8 mouse cellular contexts compared by ENCODE assay signal in genomic region chr6:122532883-122533302, GRCm38 (mm10). TPM values are rescaled to one million over a fixed set of nuclear protein-coding genes. Genes with fewer than 3 reads are reported as not detected.
DNase-seq lines count a peak whose midpoint lies in the region; ATAC-seq and TF ChIP-seq lines count a peak whose summit lies in the region.
"Had no signal": no experiment of that assay in that cellular context is flagged by ENCODE, and none has a peak within 500 bp of the region (broad histone marks: within the 10 kb centered on the region; RNA-seq: fewer than 3 reads in every experiment).

No protein-coding gene starts in this region.

- ATAC-seq in erythroblast, adult 5-6 weeks (replicated peaks; ENCODE audit: low FRiP score, poor library complexity, severe bottlenecking): no peak

- peaks cover 3% of the 10 kb centered on the region for H3K9me3 ChIP-seq in CH12.LX (replicated peaks; ENCODE audit: low read length)
- H3K9me3 ChIP-seq in midbrain, embryonic 10.5 days (replicated peaks): no peaks in the 10 kb centered on the region

- WGBS in midbrain, embryonic 10.5 days: 20% methylated on average over 4 of the region's 4 CpGs

- no peak for TF ChIP-seq CTCF in CH12.LX (conservative IDR thresholded peaks at IDR 0.05 in 1 of 2, IDR thresholded peaks at IDR 0.05 in 1 of 2; ENCODE audit: low read depth in 2 of 2, low read length in 2 of 2)

- peak; percentile 92 for DNase-seq in CH12.LX (ENCODE audit: extremely low read depth)
- DNase-seq in R1 (ENCODE audit: low read depth, low spot score): peak; percentile 91
- DNase-seq in forelimb bud, embryonic 11.5 days (ENCODE audit: low read depth, low spot score): peak; percentile 37
- DNase-seq in kidney, postnatal 36 days: peak; percentile 87 to 92
- DNase-seq in midbrain, embryonic 10.5 days (ENCODE audit: low spot score): peak; percentile 36
- DNase-seq in urinary bladder, adult 18-20 months (ENCODE audit: low spot score in 2 of 2): no peak

- H3K4me1 ChIP-seq in CH12.LX (ENCODE audit: control insufficient read depth in 1 of 2, insufficient read depth in 2 of 2): peaks cover 8 to 44% of the 10 kb centered on the region in 2 experiments
- H3K4me1 ChIP-seq in midbrain, embryonic 10.5 days: peaks cover 8% of the 10 kb centered on the region

- H3K27me3 ChIP-seq in CH12.LX (replicated peaks): peaks cover 2% of the 10 kb centered on the region
- H3K27me3 ChIP-seq in midbrain, embryonic 10.5 days (ENCODE audit: low read depth, poor library complexity, severe bottlenecking): no peaks in the 10 kb centered on the region

- H3K4me3 ChIP-seq in CH12.LX (replicated peaks in 1 of 3; ENCODE audit: low read depth in 2 of 3, low read length in 2 of 3, poor library complexity in 1 of 3): no peak overlapping the region
- peak overlapping the region; percentile 22; the same call in 1 of the 2 replicates for H3K4me3 ChIP-seq in midbrain, embryonic 10.5 days

- no peak overlapping the region for H3K27ac ChIP-seq in CH12.LX (ENCODE audit: insufficient read depth, low read depth)
- peak overlapping the region; percentile 63 for H3K27ac ChIP-seq in midbrain, embryonic 10.5 days (replicated peaks)
- H3K27ac ChIP-seq: macrophage had no signal

- peak overlapping the region; percentile 93 for H3K4me2 ChIP-seq in CH12.LX (ENCODE audit: insufficient read depth, low read depth, poor library complexity, severe bottlenecking)

- no peak for TF ChIP-seq POLR2A in CH12.LX (IDR thresholded peaks at IDR 0.05; ENCODE audit: low read depth, low read length)

- no peaks in the 10 kb centered on the region for H3K79me2 ChIP-seq in CH12.LX (replicated peaks; ENCODE audit: control insufficient read depth, extremely low read depth, insufficient read depth, poor library complexity, severe bottlenecking)

- in situ Hi-C loops in CH12.LX (cut with MboI; ENCODE audit: low pct_ligation_motif_present, low pct_unique_long_range_greater_than_20kb, low sequenced_read_pairs): no loop called here

- no peak overlapping the region for H3K9ac ChIP-seq in CH12.LX (ENCODE audit: insufficient read depth, low read depth)

- no peaks in the 10 kb centered on the region for H3K36me3 ChIP-seq in CH12.LX (replicated peaks in 1 of 2; ENCODE audit: control insufficient read depth in 1 of 2, insufficient read depth in 1 of 2, low read length in 1 of 2)
- H3K36me3 ChIP-seq in midbrain, embryonic 10.5 days: no peaks in the 10 kb centered on the region

- TF ChIP-seq EP300 in CH12.LX (IDR thresholded peaks at IDR 0.05; ENCODE audit: low read length): peak; percentile 80

- dilution Hi-C loops in CH12.LX (cut with MboI; ENCODE audit: extremely low pct_ligation_motif_present, extremely low pct_unique_long_range_greater_than_20kb, low sequenced_read_pairs): no loop called here

- no peak for TF ChIP-seq RAD21 in CH12.LX (IDR thresholded peaks at IDR 0.05; ENCODE audit: low read depth, low read length)

TF ChIP-seq in CH12.LX, 34 proteins besides CTCF, POLR2A, EP300 and RAD21:
- TF ChIP-seq MAFK (IDR thresholded peaks at IDR 0.05; ENCODE audit: insufficient replicate concordance, low read length) (peak; percentile 61; the same call in 1 of the 2 replicates), TBP (conservative IDR thresholded peaks at IDR 0.05; ENCODE audit: low read depth, low read length) (0 out of 2 replicates have a peak, but pooled peaks have one; percentile 19), ZKSCAN1 (IDR thresholded peaks at IDR 0.05; ENCODE audit: borderline replicate concordance, low read depth, low read length) (no peak), ZNF384 (IDR thresholded peaks at IDR 0.05; ENCODE audit: low read depth, low read length) (peak; percentile 29; the same call in 1 of the 2 replicates), IRF4 (IDR thresholded peaks at IDR 0.05; ENCODE audit: low read depth, low read length) (peak; percentile 89), HCFC1 (IDR thresholded peaks at IDR 0.05; ENCODE audit: low read depth, low read length) (no peak), JUND (conservative IDR thresholded peaks at IDR 0.05; ENCODE audit: low read depth, low read length) (peak; percentile 70), MEF2A (IDR thresholded peaks at IDR 0.05; ENCODE audit: borderline replicate concordance, low read depth, low read length) (peak; percentile 51; the same call in 1 of the 2 replicates), BHLHE40 (IDR thresholded peaks at IDR 0.05; ENCODE audit: low read depth, low read length) (peak; percentile 67), ELF1 (IDR thresholded peaks at IDR 0.05; ENCODE audit: low read depth, low read length) (no peak), ETS1 (conservative IDR thresholded peaks at IDR 0.05; ENCODE audit: low read depth, low read length) (peak; percentile 81), TCF12 (IDR thresholded peaks at IDR 0.05; ENCODE audit: low read depth, low read length) (peak; percentile 79)

RNA-seq across cellular contexts. Expression of gene Aicda, which starts 20.7 kb away (rescaled TPM):
- total RNA-seq in CH12.LX (2012; rRNA removed): 5.4 and 6.4 TPM in 2 replicates
- 41.1 TPM in 2 replicates for total RNA-seq in CH12.LX (2014; rRNA removed)
- polyA plus RNA-seq in CH12.LX (2012; ENCODE audit: insufficient read length, low read depth): 33.3 and 36.6 TPM in 2 replicates
- polyA plus RNA-seq in midbrain, embryonic 10.5 days (2016; fragmentation: Nextera tagmentation; extraction: Ambion mirVana): not detected in 2 replicates
- total RNA-seq in erythroblast, adult 5-6 weeks (2015; ENCODE audit: low replicate concordance): not detected in 2 replicates
- not detected in 2 replicates for total RNA-seq in erythroblast, adult 5-6 weeks (2017; ENCODE audit: low replicate concordance)

RNA-seq across cellular contexts. Expression of gene Mfap5, which starts 27.2 kb away (rescaled TPM):
- total RNA-seq in CH12.LX (2012; rRNA removed): 0.13 and 0.42 TPM in 2 replicates
- total RNA-seq in CH12.LX (2014; rRNA removed): 0.15 TPM in 1 of 2 replicates, not detected in the other
- polyA plus RNA-seq in CH12.LX (2012; ENCODE audit: insufficient read length, low read depth): 0.16 TPM in 1 of 2 replicates, not detected in the other
- 0.72 and 0.99 TPM in 2 replicates for polyA plus RNA-seq in midbrain, embryonic 10.5 days (2016; fragmentation: Nextera tagmentation; extraction: Ambion mirVana)
- not detected in 2 replicates for total RNA-seq in erythroblast, adult 5-6 weeks (2015; ENCODE audit: low replicate concordance)
- total RNA-seq in erythroblast, adult 5-6 weeks (2017; ENCODE audit: low replicate concordance): not detected in 2 replicates
- polyA plus RNA-seq: macrophage had no signal

RNA-seq across cellular contexts. Expression of gene Rimklb, which starts 34.3 kb away (rescaled TPM):
- total RNA-seq in CH12.LX (2012; rRNA removed): not detected in 2 replicates
- not detected in 2 replicates for total RNA-seq in CH12.LX (2014; rRNA removed)
- polyA plus RNA-seq in CH12.LX (2012; ENCODE audit: insufficient read length, low read depth): not detected in 2 replicates
- 39.1 and 54.1 TPM in 2 replicates for polyA plus RNA-seq in midbrain, embryonic 10.5 days (2016; fragmentation: Nextera tagmentation; extraction: Ambion mirVana)
- not detected in 2 replicates for total RNA-seq in erythroblast, adult 5-6 weeks (2015; ENCODE audit: low replicate concordance)
- not detected in 2 replicates for total RNA-seq in erythroblast, adult 5-6 weeks (2017; ENCODE audit: low replicate concordance)
- polyA plus RNA-seq: macrophage had no signal

Comparison
In these comparisons a context has a peak if more than half of its experiments do, and no peak if none do; other contexts are left out.
1. DNase-seq: peak in CH12.LX (single experiment), R1 (single experiment), forelimb bud, embryonic 11.5 days (single experiment), kidney, postnatal 36 days (2 of 2) and midbrain, embryonic 10.5 days (single experiment); none in urinary bladder, adult 18-20 months (0 of 2).
2. RNA of gene Aicda, which starts 20.7 kb away (total RNA-seq): 5.4 to 41.1 TPM in CH12.LX; not detected in erythroblast, adult 5-6 weeks; every median in the first group is over 4 times any median in the second.